ENCODE assay signal across 9 mouse cellular contexts in the genomic region with DNA sequence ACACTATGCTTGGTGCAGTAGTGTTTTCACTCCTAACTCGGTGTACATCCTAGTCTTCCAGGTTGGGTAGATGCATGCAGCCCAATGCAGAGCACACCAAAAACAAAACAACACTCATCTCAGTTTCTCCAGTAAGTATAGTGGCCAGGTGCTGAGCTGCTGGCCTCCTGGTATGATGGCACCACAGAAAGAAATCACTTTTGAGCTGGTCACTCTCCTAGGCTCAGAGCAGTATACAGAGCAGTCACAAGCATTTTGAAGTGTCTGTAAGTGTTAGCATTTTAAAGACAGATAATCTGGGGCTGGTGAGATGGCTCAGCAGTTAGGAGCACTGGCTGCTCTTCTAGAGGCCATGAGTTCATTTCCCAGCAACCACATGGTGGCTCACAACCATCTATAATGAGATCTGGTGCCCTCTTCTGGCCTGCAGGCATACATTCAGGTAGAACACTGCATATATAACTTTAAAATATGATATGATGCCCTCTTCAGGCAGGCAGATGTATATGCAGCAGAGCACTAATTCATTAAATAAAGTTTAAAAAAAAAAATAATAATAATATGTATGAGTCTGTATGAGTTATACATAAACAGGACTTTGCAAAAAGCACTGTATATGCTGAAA. TPM values are rescaled to one million over a fixed set of nuclear protein-coding genes. Genes with fewer than 3 reads are reported as not detected.
DNase-seq lines count a peak whose midpoint lies in the region; TF ChIP-seq lines count a peak whose summit lies in the region.
"Had no signal": no experiment of that assay in that cellular context is flagged by ENCODE, and none has a peak within 500 bp of the region (broad histone marks: within the 10 kb centered on the region; RNA-seq: fewer than 3 reads in every experiment).

No protein-coding gene starts in this region.

- intact Hi-C loops in left cerebral cortex, adult 2 months (cut with DNase I), result no loop called here
- intact Hi-C loops in left cerebral cortex, postnatal 25 days (cut with DNase I), result no loop called here
- intact Hi-C loops in gastrocnemius, postnatal 36 days (cut with DNase I), result loop anchor here (10.0 kb wide), 1 partner anchor 87 kb away; no protein-coding TSS in a partner anchor

- DNase-seq in left cerebral cortex, adult 2 months (ENCODE audit: extremely low spot score in 1 of 2, low spot score in 2 of 2), result no peak
- no peak for DNase-seq in left cerebral cortex, postnatal 25 days (ENCODE audit: low spot score in 2 of 2)
- peak; percentile 17 to 38 for DNase-seq in CD8-positive naive resting alpha-beta T cell, adult 2 months (ENCODE audit: low read depth in 2 of 2, low spot score in 2 of 2)
- peak; percentile 35 to 45 for DNase-seq in natural killer cell, adult 2 months (ENCODE audit: low spot score in 2 of 2)
- DNase-seq in embryo, embryonic 9.5 days (ENCODE audit: extremely low spot score), result no peak
- no peak for DNase-seq in gastrocnemius, postnatal 36 days
- DNase-seq in right cerebral cortex, adult 2 months (ENCODE audit: low spot score in 2 of 2), result no peak

- no peak overlapping the region for H3K27ac ChIP-seq in left cerebral cortex, adult 2 months
- no peak overlapping the region for H3K27ac ChIP-seq in bone marrow macrophage, adult 2 months (ENCODE audit: insufficient read depth, low read depth, low read length)
- H3K27ac ChIP-seq: forebrain, embryonic 12.5 days had no signal

- H3K4me1 ChIP-seq in bone marrow macrophage, adult 2 months (ENCODE audit: control insufficient read depth, insufficient read depth, low read length), result no peaks in the 10 kb centered on the region
- H3K4me1 ChIP-seq: forebrain, embryonic 12.5 days had no signal

- no peak overlapping the region for H3K4me3 ChIP-seq in left cerebral cortex, adult 2 months
- no peak overlapping the region for H3K4me3 ChIP-seq in bone marrow macrophage, adult 2 months (ENCODE audit: insufficient read depth, low read length)
- H3K4me3 ChIP-seq: forebrain, embryonic 12.5 days had no signal

- no peak for TF ChIP-seq POLR2A in bone marrow macrophage, adult 2 months (IDR thresholded peaks at IDR 0.05; ENCODE audit: borderline replicate concordance, low read depth, low read length)

- TF ChIP-seq CTCF in left cerebral cortex, adult 2 months (IDR thresholded peaks at IDR 0.05), result peak; percentile 62
- peak; percentile 21; the same call in 1 of the 2 replicates for TF ChIP-seq CTCF in bone marrow macrophage, adult 2 months (IDR thresholded peaks at IDR 0.05; ENCODE audit: low read depth, low read length)

RNA-seq across cellular contexts. Expression of a gene that starts 54.8 kb away (rescaled TPM):
- total RNA-seq in left cerebral cortex, adult 2 months (2021), result 10 to 100 TPM; 16.4 to 19.1 TPM
- 10 to 100 TPM; 19.5 to 19.7 TPM for total RNA-seq in left cerebral cortex, postnatal 25 days (2021)
- 17.3 and 17.6 TPM in 2 replicates for polyA plus RNA-seq in bone marrow macrophage, adult 2 months (2012; ENCODE audit: insufficient read depth, insufficient read length, missing spikeins)
- total RNA-seq in gastrocnemius, postnatal 36 days (2021), result 10 to 100 TPM; 29.2 to 30.3 TPM

Comparison
In these comparisons a context has a peak if more than half of its experiments do, and no peak if none do; other contexts are left out.
1. DNase-seq: peak in CD8-positive naive resting alpha-beta T cell, adult 2 months (2 of 2) and natural killer cell, adult 2 months (2 of 2); none in left cerebral cortex, adult 2 months (0 of 2), left cerebral cortex, postnatal 25 days (0 of 2), embryo, embryonic 9.5 days (single experiment), gastrocnemius, postnatal 36 days (0 of 2) and right cerebral cortex, adult 2 months (0 of 2).